Mouse (Mus musculus) C2C12 (cell line): ENCODE results near the gene Pard3.

Experiments
- CEBPB ChIP-seq: IDR thresholded peaks from one replicate; pipeline ENCODE4 v1.6.1; 2011; ENCODE audit warnings: low read depth, mild to moderate bottlenecking, control low read depth, moderate library complexity
- CTCF ChIP-seq: IDR thresholded peaks from one replicate; pipeline ENCODE4 v1.5.1; 2011; ENCODE audit not compliant: control insufficient read depth, insufficient read depth, insufficient read length
- FOSL1 ChIP-seq: IDR thresholded peaks from one replicate; pipeline ENCODE4 v1.8.0; 2011; ENCODE audit warnings: mild to moderate bottlenecking, low read length; ENCODE audit not compliant: poor library complexity, insufficient read depth, severe bottlenecking
- MYOD1 ChIP-seq: IDR thresholded peaks from one replicate; pipeline ENCODE4 v1.6.1; 2011; ENCODE audit warnings: low read depth; ENCODE audit not compliant: control insufficient read depth, insufficient read length
- USF1 ChIP-seq: IDR thresholded peaks from one replicate; pipeline ENCODE4 v1.6.1; 2011; ENCODE audit warnings: low read depth, mild to moderate bottlenecking, control low read depth, moderate library complexity

DNA sequence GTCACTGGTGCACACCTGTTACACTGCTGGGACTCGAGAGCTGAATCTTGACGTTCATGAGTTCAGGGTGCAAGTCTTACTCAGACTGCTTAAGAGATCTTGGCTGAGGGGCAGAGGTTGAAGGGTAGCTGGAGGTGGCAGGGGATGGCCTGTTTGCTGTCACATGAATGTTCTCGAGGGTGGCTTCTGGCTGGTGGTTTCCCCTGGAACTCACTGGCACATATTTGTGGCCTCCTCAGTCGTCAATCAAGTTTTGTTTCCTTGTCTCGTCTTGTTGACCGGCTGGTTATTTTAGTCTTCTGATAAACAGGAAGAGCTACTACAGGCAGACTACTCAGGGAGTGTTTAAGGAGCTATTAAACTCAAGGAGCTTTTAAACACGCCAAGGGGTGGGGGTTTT is 79.9 kb downstream of the Pard3 start:
- TF ChIP-seq FOSL1 (no peak), CTCF (no peak), CEBPB (no peak), MYOD1 (no peak), USF1 (no peak)
